Mouse (Mus musculus) 3134 (cell line): ENCODE results near the gene Glrx.
"Not testable (repeated sequence)": the region's sequence is repeated elsewhere in the genome, so short reads cannot be mapped to it uniquely, and the experiment has no call there.

ENCODE experiments used
- DNase-seq: peaks from one replicate; pipeline ENCODE4 v3.0.0-alpha.2; 2011; ENCODE audit warnings: low spot score; ENCODE audit not compliant: insufficient read length; ENCODE audit errors: extremely low read depth

Glrx gene

DNA sequence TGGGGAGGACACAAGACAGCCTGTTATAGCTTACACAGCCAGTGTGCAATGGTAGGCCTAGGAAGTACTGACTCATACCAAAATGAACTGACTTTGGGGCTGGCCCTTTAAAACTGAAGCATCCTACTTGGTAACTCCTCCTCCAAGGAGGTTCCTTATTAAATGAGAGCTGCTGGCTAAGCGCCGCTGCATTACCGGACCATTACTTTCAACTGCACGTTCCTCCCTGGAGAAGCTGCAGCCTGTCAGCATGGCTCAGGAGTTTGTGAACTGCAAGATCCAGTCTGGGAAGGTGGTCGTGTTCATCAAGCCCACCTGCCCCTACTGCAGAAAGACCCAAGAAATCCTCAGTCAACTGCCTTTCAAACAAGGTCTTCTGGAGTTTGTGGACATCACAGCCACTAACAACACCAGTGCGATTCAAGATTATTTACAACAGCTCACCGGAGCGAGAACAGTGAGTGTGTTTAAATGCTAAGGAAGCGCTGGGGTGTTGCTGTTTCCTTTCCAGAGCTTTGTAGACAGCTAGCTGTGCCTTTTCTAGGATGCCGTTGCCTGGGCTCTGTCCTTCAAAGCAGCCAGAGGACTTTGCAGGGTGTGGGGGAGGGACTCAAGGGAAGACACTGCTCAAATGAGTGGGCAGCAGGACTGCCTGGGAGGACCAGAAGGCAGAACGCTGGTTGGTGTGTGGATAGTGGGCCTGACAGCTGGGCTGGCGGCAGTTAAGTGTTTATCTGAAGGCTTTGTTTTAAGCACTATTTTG lies at the start of gene Glrx:
Gene Glrx, plus strand, starts transcription at position 150 of the 763 bp plus-strand sequence.
- DNase-seq, result peak; percentile 60

DNA sequence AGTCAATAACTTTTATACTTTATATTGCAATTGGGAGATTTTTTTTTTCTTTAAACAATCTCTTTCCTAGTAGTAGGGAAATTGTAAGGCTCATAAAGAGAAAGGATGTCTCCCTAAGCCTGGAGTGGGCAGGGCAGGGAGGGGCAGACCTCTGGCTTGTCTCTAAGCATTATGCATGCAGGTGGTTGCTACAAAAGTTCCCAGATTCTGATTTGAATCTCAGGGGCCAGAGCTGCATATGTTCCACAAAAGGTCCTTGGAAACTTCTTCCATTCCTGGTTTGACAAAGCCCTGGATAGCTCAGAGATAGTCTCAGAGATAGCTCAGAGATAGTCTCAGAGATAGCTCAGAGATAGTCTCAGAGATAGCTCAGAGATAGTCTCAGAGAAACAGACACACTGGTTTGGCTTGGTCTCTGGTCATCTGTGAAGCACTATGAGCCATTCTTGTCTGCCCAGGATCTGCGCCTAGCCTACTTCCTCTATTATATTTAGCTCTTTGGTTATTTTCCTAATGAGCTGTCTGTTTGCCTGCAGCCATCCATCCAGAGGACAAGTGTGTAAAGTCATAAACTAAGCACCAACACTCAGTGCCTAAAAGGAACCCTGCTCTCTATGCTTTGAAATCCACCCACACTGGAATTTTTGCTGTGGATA lies 49.0 kb upstream of the Glrx start:
- no peak for DNase-seq

DNA sequence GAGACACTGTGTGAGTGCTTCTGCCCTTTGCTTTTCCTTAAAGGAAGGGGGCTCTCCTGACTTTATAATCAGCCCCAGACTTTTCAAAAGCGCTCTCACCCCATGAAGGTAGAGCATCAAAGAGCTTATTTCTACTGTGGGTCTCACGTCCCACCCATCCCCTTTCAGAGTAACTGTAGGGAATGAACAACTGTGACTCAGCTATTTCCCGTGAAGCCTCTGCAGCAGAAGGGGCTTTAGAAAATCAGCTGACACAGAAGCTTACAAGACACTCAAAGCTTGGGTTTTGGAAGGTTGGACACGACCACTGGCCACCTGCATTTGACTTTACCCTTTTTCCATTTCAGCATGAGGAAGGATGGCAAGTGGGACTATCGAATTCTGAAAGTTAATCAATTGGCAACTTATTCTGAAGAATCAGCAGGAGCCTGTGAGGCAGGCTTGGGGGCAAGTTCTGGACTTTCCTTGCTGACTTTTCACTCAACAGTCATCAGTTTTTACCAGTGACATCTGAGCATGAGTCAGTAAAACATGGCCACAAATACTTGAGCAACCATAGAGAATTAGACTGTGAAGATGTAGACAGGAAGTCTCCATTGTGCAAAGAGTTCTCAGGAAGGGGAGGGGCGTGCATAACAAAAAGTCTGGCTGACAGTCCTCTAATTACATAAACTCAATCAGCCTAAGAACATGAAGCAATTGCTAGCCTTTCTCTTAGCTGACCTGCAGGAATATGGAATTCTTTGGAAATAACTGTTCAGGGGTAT lies 45.6 kb upstream of the Glrx start:
- peak; percentile 27 for DNase-seq

DNA sequence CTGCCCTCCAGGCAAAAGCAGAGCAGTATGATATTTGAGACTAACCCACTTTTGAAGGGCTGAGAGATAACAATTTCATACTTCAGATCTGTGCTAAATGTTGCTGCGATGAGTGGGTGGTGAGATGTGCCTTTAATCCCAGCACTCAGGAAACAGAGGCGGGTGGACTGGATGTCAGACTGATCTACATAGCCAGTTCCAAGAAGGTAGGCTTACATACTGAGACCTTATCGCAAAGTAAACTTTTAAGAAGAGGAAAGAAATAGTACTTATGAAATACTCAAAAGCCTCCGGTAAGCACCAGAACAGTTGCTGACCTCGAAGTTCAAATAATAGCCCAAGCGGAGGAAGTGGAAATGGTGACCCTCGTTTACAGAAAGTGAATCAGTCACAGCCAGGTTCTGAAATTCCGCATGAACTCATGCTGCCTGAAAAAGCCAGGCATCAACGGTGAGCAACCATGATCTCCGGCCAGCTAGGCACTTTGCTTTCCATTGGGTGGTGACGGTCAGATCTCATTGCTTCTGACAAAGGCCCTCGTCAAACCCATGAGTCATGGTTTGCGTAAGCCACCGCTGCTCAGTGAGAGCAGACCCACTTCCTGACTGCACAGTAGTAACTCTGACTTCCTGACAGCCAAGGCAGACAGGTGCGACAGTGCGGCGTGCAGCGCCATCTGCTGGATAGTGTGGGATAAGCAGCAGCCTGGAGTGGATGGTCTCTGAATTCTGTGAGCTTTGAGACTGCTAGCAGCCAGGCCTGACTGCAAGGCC lies 42.1 kb upstream of the Glrx start:
- peak; percentile 89 for DNase-seq

DNA sequence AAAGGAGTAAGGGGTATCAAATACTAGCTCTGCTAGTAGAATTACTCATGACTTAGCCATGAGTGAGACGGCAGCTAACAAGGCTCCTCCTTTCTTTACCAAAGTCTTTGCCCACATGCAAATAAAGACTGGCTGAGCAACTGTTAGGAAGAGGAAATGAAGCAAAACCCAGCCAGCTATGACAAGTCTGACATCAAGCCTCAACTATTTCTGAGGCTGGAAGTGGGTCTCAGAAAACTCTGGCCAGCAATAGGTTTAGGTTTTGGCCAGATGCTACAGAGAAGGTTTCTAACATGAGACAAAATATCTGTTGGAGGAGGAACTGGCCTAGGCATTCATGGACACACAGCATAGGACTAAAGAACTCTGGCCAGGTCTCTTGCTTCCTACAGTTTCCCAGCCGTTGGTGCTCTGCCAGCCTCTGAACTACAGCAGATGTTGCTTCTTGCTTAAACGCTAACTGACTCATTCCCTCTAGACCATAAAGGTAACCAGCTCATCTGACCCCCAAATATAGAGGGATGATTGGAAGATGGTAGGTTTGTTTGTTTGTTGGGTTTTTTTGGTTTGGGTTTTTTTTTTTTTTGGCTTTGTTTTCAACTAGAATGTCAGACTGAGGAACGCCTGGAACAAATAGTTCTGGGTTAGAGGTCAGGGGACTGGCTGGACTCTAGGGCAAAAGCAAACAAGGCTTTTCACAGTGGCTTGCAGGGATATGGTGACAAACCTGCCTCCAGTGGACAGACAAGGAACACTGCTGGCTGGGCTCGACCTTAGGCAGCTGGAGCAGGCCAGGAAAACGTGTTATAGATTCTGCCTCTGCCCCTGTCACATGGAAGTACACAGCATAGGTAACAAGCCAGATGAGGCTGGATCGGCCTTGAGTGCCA lies 41.0 kb upstream of the Glrx start:
- peak; percentile 74 for DNase-seq

DNA sequence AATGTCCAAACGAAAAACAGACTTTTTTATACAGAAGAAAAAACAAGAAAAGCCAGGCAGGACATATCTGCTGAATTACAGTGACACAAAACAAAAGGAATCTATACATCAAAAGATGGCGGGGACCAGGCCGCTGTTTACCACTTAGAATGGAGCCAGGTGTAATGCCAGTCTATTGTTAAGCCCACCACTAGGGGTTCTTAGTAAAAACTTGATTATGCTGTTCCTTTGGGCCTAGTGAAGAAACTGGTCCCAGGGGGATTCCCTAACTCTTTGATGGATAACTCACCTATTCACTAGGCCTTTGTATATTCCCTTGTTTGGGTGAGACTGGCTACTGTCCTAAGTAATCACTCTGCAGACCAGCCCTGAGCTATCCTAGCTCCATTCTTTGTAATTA lies 40.2 kb upstream of the Glrx start:
- no peak for DNase-seq

DNA sequence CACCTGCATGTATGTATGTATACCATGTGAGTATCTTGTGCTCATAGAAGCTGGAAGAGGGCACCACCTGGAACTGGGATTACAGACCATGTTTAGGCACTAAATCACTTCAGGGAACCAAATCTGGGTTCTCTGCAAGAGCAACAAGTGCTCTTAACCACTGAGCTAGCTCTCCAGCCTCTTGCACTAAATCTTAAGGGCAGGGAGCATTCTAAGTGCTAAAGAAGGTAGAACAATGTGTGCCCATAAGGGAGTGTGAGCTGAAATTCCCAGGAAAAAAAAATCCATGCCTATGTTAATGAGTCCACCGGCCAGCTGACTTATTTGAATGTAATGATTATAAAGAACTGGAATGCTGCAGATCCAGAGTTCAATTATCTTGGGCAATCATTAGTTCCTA lies 31.7 kb upstream of the Glrx start:
- DNase-seq, result no peak

DNA sequence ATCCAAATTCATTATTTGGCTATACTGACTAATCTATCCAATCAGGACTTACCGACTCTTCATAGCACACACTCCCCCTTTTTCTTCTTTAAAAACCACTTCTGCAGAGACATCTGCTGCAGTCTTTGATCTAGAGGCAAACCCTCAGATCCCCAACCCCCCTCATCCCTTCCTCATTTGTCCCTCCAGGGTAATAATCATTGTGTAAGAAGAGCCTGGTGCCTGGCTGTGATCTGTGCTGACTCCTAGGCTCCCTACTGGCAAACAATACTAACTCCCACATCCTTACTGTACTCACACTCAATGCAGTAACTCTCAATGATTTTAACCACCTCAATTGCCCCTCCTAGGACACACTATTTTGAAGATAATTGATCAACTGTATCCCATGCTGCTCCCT lies 29.7 kb upstream of the Glrx start:
- no peak for DNase-seq

DNA sequence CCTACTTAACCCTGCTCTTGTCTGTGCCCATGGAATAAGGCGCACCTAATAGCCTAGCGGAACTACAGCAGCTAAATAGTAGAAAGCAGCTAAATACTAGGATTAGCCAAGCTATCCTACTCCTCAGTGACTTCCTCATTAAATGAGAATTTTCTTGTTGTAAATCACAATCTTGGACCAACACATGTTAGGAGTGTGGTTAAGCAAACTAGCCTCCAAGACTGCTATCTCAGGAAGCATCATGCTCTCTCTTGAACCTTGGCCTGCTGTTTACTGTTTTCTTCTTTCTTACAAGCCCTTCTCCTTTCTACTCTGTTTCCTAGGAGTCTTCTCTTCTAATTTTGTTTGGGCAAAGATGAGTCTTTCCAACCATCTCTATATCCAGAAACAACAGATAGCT lies 22.5 kb upstream of the Glrx start:
- DNase-seq, result no peak

DNA sequence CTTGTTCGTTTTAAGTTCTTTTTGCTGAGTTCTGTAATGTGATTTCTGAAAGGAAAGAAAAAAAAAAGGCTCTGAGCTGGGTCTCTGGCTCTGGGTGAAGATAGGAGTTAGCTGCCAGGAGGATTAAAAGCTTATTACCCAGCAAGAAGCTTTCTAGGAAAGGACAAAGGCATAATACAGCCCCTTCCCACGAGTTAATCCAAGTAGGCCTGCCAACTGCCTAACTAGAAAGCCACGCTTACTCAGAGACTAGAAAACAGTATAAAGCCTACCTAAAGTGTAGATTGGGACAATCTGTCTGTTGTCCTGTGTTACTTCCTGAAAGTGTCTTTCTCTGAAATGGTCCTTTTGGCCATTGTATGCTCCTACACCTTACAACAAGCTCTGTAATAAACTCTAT lies 21.2 kb upstream of the Glrx start:
- no peak for DNase-seq

DNA sequence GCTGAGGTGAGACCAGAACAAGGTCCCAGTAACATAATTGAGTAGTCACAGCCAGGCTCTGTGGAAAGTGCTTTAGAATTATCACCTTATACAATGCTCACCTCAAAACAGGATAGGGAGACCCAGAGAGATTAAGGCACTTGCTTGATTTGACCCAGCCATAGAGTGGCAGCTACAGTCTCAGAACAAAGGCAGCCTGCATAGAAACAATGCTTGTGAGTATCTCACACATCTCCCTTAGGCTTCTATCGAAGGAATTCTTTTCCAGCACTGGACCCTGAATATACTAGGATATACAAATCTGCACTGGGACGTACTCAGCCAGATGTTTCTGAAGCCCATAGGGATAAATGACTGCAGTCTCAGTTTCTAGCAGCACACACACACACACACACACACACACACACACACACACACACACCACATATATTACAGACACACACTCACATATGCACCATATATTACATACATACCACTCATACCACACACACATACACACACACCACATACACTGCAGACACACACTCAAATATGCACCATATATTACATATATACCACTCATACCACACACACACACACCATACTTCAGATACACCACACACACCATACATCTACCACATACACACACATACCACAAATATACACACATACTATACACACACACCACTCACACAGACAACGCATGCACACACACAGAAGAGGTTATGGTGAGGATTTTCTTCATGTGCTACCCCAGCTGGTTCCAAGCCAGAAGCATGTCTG lies 20.5 kb upstream of the Glrx start:
- DNase-seq, result no peak

DNA sequence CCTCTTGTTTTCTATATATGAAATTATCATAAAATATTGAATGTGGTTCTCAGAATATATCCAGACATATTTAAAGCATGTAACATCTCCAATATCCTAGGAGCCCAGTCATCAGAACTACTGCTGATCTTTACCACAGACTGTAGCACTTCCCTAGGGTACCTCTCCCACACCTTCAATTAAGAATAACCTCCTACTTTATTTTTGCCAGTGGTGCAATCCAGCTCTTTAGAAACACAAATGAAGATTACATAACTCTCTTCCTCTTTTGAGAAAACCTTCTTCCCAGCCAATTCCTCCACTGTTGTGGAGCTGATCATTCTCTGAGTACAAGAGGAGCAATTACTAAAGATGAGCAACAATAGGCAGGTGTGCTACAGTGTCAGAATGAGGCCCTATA lies 19.8 kb upstream of the Glrx start:
- no peak for DNase-seq

DNA sequence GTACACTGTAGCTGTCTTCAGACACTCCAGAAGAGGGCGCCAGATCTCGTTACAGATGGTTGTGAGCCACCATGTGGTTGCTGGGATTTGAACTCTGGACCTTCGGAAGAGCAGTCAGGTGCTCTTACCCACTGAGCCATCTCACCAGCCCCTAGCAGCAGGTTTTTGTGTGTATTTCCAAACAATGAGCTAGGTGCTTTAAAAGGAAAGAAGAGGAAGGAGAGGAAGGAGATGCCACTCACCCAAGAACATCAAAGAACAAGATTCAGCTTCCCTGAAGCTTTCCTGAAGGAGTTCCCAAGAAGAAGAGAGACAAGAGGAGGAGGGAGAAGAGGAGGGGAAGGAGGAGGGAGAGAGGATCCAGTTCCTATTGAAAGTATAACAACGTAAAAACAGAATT lies 17.3 kb upstream of the Glrx start:
- not testable (repeated sequence) for DNase-seq

DNA sequence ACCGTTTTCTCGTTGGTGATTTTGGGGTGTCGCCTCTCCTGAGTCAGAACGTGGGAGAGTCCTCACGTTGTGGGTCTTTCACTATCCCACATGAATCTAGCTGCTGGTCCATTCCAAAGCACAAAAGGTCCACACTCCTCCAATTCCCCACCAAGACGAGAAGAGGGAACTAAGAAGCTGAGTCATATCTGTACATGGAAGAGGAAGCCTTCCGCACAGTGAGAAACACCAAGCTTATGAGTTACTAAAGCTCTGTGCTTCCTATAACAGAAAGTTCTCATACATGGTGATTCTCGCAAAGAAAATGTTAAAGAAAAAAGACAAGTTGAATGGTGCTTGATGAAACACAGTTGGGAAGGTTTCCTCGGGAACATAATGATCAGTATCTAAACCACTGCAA lies 16.5 kb upstream of the Glrx start:
- no peak for DNase-seq

DNA sequence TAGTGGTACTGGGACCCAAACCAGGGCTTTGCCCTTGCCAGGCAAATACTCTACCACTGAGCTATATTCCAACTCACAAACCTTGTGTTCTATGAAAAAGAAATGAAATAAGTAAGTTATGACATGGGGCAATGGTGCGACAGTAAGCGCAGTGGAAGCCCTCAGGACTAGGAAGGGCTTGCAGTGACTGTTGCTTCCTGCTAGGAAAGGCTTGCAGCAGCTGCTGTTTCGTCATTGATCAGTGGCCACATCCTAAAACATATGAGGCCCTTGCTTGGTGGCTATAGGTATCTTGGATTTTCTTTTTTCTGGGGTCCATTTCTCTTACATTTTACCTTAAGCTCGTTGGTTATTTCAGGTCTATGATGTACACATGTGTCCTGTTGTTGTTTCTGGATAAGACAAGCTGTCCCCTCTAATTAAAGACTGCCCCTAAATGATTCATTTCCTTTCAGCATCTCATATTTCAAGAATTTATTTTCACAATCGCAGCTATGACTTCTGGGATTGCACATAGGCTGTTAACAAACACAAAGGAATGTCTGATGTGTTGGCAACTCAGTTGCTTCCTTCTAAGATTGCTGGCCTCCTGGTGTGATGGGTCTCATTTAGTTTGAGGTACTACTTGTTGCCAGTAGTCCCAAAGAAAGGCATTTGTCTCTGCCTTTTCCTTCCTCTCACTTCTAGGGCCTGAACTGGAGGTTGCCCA lies 14.9 kb upstream of the Glrx start:
- peak; percentile 42 for DNase-seq

DNA sequence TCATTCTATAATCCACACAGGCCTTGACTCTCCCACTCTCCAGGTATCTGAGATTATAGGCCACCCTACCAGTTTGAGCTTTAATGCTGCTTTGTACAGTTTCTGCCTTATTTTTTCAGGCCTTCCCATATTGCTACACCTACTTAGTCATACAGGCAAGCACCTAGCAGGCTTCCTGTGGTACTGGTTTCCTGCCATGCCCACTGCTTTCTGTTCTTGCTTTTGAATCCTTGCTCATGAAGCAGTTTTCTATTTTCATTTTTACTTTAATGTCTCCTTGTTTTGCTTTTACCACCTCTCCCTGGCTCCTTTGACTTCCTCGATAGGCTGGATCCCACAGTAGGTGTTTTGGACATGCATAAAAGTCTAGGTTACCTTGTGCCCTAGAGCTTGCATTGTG lies 14.3 kb upstream of the Glrx start:
- DNase-seq, result no peak

DNA sequence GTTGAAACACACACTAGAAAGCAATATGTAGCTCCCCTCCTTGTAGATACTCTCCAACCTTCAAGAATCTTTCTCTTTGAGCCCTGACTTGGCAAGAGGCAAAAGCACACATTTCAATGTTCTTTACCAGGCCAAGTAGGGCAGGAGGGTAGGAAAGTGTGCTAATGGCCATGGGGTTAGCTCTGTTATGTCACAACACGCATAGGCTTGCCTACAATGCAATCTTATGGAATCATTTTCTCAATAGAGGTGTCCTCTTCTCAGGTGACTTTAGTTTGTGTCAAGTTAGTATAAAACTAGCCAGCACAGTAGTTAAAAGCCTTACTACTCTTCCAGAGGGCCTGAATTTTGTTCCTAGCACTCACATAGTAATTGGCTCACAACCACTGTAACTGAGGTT lies 9.0 kb upstream of the Glrx start:
- no peak for DNase-seq

DNA sequence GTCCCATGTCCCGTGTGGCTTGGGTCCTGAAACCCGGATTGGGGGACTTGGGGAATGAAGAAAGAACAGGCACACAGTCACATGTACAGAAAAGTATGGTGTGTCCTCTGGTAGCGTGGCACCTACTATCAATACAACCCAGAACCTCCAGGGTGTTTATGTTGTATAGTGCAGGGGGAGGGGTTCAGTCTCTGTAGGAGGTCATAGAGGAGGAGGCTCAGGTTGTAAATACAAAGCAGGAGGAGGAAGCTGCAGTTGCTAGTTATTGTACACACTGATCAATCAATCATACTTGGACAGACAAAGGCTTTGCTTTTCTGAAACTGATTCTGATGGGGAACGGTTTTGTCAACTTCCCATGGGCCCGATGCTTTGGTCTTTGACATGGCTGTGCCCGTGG lies 8.0 kb upstream of the Glrx start:
- DNase-seq, result no peak

DNA sequence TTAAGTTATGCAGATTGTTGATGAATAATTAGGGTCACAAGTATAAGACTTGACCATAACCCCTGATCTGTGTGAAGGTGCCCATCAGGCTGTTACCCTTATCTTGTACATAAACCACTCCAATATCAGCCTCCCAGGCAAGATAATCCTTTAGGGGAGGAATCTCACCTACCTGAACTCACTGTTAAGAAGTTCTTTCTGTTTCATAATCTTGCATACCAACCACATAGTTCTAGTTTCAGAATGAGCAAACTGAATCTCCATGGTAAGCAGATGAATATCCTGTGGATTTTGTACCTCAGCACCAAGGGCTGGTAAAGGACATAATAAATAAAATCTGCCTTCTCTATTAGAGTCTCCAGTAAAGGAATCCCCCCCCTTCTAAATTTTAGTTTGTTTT lies 7.0 kb upstream of the Glrx start:
- DNase-seq, result no peak
